Mouse (Mus musculus) lung, adult 2 months (tissue): ENCODE measurements around the gene Galr3.

Source experiments
- CTCF ChIP-seq: fragments of 200-500 bp; IDR thresholded peaks from 2 replicates; pipeline ENCODE4 v1.5.1; 2011; ENCODE audit warnings: mild to moderate bottlenecking, low read length, control low read depth; ENCODE audit not compliant: insufficient read depth
- POLR2A ChIP-seq: fragments of 200-500 bp; IDR thresholded peaks from 2 replicates; pipeline ENCODE4 v1.6.1; 2011; ENCODE audit warnings: low read depth, mild to moderate bottlenecking, control low read depth, low read length, borderline replicate concordance; ENCODE audit errors: extremely low read depth

DNA sequence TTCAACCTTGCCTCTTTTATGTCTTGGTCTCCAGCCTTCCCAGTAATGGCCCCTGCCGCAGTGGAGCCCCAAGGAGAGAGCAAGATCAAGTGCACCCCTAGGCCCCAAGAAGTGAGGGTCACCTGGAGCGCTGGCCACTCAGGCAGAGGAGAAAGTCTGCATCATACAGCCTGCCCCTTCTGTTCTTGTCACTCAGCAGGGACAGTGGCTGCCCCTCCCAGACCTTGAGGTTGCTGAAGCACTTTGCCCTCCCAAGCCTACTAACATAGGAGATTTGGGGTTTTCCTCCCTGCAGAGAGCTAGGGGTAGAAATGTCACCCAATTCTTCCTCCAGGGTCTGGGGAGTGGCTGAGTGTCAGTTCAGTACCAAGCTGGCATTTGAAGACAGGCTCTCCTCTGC, 10.7 kb downstream of the Galr3 start:
- TF ChIP-seq POLR2A (no peak), CTCF (no peak)
